Mouse (Mus musculus): ENCODE results near the gene Ryk. TPM values are rescaled to one million over a fixed set of nuclear protein-coding genes. Genes with fewer than 3 reads are reported as not detected.

The Ryk gene
- 4.6 and 7.1 TPM in 2 replicates for polyA plus RNA-seq (2015; fragmentation: Nextera tagmentation; extraction: Ambion mirVana)

DNA sequence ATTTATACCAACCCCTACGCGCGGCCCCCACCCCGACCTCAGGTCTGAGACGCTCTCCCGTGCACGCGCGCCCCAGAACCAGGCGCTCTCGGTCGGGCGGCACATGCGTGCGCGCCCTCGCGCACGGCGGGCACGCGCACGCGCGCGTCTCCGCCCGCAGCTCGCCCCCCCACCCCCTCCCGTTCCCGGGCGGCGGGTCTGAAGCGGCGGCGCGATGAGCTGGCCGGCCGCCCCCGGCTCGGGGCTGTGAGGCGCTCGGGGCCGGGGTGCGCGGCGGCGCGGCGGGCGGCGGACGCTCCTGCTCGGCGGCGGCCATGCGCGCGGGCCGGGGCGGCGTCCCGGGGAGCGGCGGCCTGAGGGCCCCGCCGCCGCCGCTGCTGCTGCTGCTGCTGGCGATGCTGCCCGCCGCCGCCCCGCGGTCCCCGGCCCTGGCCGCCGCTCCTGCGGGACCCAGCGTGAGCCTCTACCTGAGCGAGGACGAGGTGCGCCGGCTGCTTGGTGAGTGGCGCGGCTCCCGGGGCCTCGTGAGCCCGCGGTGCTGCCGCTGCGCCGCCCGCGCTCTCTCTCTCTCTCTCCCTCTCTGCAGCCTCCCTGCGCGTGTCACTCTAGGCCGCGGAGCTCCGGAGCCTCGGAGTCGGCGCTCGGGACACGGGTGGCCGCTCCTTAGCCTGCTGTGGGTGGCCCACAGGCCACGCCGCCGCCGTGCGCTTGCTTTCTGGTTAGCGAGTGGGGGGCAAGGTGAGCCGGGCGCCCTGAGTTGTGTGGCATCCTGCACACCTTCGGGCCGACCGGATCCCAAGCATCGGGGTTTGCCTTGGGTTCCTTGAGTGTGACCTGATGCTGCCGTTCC, at the start of gene Ryk:
TSS of gene Ryk (plus strand) at position 176 of the 850 bp plus-strand sequence.
- DNase-seq (ENCODE audit: low spot score): peak; percentile 28

DNA sequence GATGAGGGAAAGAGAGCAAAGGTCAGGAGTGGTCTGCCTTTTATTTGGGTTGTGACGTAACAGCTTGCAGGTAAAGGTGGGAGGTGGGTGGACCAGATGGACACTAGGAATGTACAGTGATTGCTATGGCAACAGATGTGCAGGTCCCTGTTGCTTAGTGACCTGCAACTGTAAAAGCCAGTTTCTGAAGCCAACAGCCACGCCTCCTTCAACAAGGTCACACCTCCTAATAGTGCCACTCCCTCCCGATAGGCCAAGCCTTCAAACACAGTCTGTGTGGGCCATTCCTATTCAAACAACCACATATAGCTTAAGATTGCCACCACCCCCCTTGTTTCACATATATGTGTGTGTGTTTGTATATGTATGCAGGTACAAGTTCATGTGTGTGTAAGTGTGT, 45.2 kb upstream of the Ryk start:
- DNase-seq (ENCODE audit: low spot score): no peak

DNA sequence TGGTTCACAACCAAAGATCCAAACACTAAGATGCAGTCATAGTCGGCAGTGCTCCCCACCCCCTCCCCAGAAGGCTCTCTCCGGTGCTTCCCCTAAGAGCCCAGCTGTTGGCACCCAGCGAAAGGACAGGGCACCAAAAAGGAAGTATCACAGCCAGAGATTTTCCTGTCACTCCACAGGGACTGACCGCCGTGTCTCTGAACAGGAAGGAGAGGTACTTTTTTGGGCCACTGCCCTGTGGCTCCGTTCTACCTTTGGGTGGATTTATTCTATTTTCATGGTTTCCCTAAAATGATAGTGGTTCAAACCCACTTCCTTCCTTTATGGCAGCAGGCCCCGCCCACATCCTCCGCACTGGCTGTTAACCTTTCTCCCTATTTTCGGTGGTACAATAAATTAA, 42.9 kb upstream of the Ryk start:
- peak; percentile 13 for DNase-seq (ENCODE audit: low spot score)

DNA sequence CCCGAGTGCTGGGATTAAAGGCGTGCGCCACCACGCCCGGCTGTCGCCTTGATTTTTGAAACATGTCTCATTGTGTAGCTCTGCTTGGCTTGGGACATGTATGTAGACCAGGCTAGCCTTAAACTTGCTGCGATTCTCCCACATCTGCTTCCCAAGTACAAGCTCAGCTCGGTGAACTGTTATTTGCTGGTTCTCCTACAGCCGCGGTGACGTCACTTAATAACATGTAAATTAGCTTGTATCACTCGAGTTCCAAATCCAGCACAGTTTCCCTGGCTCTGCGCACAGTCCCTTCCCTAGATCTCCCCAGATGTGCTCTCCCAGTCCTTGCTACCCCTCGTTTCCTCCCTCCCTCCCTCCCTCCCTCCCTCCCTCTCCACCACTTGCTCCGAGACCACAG, 41.9 kb upstream of the Ryk start:
- no peak for DNase-seq (ENCODE audit: low spot score)

DNA sequence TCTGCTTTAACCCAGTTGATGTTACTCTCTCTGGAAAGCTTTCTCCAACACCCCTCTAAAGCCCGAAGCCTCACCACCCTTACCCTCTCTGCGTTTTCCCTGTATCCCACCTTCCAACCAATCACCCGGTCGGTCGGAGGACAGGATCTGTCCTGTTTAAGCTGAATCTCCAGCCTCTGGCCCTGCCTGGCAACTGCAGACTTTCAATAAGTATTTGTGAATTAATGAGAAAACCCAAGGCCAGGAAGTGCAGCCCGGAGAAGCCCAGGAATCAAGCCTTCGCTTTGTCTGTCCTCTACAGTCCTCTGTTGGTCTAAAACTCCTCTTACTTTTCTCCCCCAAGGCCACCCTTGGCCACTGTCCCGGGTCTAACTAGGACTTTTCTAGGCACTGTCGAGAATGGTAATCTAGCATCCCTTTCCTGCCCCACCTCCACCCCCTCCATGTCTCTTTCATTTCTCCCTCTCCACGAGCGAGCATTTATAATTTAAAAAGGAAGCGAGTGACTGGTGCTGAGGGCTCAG, 41.4 kb upstream of the Ryk start:
- DNase-seq (ENCODE audit: low spot score): no peak

DNA sequence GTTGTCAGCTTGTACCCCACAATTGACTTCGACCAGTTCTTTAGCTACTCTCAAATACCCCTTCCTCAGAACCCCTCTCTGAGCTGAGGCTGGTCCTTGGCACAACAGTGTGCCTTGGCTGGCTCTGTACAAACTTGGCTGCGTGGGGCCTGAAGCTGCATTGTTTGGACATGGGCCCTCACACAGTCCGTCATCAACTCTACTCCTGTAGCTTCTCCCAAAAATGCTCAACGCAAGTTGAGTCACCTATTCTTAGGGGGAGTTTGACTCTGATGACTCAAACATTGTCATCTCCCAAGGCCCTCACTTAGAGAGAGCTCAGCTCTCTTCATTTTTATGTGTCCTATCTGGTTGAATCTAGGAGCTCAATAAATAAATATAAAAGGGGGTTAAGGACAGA, 36.3 kb upstream of the Ryk start:
- no peak for DNase-seq (ENCODE audit: low spot score)

DNA sequence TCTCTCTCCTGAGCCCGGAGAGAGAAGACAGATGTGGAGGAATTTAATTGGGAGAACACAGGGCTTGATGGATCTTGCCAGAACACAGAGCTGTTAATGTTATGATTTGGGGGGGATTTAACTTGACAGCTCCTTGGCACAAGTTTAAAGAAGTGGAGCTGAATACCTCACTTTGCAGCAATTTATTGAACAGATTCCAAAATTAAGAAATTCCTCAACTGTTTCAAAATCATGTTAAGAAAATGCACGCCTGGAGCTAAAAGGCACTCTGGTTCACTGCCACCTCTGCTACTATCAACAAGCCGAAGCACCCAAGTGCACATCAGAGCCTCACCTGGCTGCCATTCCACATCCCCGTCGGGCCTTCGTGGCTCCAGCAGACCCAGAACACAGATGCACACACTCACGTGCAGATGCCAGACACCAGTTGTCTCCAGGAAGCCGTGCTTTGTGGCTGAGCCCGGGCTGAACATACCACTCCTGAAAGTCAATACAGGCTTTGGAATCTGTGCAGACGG, 28.6 kb upstream of the Ryk start:
- no peak for DNase-seq (ENCODE audit: low spot score)

DNA sequence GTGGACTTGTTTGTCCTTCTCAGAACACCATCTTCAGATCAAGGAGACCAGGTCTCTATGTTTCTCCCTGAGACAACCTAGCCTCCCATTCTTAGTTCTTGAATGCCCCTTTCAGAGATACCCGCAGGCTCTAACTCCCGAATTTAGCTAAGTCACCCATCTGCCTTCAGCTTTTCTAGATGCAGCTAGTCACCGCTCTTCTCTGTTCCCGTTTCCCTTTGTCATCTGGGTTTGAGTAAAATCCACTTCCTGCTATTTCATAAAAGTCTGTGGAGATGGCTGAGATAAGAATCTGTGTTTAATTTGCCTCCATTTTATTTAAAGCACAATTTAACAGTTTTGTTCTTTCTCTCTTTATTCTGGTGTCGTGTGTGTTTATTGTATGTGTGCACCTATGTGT, 23.5 kb upstream of the Ryk start:
- DNase-seq (ENCODE audit: low spot score): no peak

DNA sequence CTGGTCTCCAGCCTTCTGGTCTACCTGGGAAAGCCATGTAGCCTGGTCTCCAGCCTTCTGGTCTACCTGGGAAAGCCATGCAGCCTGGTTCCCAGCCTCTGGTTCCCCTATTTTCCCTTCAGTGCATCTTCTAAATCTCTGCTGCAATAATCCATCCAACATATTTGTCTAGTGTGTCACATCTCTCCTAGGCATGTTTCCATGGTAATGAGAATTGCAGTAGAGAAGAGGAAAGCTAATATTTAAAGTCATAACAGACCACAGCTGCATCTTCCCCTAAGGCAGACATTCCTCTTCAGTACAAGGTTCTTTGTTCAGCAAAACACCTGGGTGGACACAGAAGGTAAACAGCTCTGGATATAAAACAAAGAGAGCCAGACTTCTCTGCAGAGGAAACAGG, 16.5 kb upstream of the Ryk start:
- DNase-seq (ENCODE audit: low spot score): no peak

DNA sequence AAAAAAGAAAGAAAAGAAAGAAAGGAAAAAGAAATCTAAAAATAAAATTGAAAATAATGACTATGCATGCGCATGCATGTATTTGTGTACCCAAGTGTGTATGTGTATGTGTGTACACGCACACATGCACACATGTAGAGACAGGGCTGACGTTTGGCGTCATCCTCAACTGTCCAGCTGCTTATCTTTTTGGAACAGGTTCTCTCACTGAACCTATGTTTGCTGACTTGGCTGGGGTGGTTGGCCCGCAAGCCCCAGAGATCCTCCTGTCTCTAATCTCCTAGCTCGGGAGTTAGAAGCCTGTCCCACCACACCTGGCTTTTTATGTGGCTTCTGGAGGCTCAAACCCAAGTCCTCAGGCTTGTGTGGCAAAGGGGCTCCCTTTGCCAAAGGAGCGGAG, 6.1 kb upstream of the Ryk start:
- DNase-seq (ENCODE audit: low spot score): no peak

DNA sequence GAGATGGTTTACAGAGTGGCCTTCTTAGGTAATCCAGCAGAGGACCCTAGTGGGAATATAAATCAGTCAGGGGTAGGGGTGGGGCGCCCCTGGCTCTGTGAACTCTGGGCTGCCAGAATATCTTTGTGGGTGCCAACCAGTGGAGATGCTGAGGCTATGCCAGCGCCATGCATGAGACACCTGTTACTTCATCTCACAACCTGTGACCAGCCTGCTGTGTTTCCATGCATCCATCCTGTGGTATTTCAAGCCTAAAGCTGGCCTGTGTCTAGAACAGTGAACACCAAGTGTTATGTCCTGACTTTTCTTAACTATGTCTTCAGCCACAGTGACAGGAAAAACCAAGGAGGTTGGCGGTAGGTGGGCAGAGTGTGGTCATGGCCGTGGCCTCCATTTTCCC, 3.2 kb upstream of the Ryk start:
- DNase-seq (ENCODE audit: low spot score): no peak

DNA sequence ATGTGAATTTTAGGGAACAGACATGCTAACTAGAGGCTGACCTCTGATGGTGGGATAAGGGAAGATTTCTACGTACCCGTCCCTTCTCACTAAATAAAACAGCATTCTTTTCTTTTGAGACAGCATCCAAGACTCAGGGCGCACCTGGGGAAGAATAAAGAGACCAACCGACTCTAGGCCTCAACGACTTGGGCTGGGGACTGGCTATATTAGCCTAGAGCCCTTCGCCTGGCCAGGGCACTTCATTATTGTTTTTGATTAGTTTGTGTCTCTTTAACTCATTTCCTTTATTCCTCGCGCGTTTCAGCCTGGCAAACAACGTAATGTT, 339 bp upstream of the Ryk start:
- no peak for DNase-seq (ENCODE audit: low spot score)

DNA sequence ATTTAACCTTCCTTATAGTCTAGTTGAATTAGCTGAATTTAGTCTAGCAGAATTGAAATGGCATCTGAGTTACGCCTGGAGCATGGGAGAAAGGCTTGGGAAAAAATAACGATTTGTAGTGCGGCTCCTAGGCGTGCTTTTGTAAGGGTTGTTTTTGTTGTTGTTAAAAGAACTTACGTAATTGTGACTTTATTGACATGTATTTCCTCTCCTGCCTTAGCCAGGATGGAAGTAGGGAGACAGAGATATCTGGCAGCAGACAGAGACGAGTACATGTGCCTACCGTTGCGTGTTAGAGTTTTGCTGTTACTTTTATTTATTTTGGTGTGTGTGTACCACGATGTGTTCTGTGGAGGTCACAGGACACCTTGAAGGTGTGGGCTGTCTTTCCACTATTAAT, 1.6 kb downstream of the Ryk start:
- DNase-seq (ENCODE audit: low spot score): no peak

DNA sequence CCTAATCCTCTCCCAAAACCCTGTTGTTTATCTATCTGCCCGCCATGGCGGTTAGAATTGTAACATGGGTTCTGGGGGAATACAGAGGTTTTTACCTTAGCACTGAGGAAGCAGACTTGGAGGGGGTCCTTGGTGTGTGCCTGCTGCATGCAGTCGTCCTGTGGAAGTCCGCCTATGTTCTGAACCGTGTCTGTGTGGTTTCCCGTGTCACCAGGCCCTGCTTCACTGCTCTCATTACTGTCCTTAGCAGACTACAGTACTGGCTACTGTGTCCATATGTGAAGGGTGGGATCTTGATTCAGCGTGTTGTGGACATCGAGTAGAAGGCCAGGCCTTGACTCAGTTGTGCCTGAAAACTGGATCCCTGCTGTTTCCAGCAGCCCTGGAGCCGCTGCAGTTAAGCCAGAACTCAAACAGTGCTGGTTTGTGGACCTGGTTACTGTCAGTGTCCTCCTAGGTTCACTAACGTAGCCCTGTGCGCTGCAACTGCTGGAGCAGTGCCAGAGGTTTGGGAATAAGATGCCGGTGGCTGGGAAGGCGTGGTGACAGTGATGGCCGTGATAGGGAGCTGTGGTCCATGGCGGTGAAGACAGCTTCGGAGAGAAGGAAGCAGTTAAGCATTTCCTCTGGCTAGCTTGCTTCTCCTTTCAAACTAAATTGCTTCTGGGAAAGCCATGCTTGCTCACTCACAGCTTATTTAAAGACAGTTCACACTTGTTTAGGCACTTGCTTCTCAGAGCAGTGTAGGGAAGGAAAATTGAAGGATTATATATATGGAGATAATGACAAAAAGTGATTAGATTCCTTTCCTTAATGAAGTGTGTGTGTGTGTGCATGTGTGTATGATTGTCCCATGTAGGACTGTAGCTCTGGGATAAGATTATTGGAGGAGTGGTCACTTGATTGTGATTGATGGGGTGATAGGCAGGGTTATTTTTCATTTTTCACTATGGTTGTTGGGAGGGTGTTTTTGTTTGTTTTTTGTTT, 6.4 kb downstream of the Ryk start:
- no peak for DNase-seq (ENCODE audit: low spot score)

DNA sequence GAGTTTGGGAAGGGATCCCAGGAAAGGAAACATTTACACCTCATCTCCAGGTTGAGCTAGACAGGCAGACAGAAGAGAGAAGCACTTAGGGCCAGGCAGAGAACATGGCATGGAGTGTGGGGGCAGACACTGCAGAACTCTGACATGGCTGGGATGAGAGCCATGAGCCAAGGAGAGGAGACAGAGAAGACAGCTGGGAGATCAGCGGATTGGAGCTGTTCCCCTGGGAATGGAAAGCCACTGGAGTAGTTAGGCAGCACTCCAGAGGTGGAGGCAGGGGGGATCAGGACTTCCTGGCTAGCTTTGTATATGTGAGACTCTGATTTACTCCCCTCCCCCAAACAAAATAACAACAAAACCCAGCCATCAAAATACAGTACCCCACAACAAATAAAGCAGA, 7.1 kb downstream of the Ryk start:
- DNase-seq (ENCODE audit: low spot score): no peak

DNA sequence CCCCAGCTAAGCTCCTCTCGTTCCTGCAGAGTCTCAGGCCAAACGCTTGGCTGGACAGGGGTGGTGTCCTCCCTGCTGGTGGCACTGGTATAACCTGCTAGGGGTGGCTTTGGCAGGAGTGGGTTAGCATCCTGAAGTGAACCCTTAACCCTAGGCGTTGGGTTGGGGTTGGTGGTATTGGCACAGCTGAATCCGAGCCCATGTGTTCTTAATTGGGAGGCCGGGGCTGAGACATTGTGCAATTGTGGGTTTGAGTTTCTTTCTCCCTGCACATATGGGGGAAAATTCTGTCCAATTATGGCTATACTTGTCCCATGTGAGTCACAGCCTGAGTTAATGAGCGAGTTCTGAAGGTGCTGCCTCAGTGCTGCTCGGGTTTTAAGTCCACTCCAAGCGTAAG, 7.8 kb downstream of the Ryk start:
- DNase-seq (ENCODE audit: low spot score): no peak

DNA sequence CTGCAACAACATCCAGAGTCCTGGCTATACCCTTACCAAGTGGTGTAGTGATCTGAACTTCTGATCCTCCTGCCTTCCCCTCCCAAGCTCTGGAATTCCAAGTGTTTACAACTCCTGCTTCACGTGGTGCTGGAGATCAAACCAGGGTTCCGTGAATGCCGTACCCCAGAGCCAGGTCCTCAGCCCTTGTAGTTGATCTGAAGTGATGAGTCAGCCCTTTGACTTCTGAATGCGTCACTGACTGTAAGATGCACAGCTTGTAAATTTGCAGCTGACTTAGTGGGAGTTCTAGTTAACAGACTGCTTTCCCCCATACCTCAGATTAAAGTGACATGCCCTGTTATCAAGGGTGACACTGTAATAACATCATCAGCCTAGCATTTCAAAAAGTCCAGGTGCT, 8.9 kb downstream of the Ryk start:
- no peak for DNase-seq (ENCODE audit: low spot score)

DNA sequence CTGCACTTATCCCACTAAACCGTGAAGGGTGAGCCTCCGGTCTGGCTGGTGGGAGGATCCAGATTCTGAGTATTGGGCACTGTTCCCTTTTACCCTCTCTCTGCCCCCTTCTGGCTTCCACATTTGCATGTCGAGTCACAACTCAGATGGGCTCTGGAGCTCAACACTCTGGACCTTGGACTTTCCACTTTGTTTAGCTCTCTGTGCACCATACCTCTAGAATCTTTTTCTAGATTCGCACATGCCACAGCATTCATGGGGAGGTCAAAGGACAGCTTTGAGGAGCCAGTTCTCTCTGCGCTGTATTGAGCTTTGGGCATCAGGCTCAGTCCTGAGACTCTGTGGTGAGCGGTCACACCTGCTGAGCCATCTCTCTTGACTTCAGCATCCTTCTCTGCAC, 11.1 kb downstream of the Ryk start:
- DNase-seq (ENCODE audit: low spot score): no peak

DNA sequence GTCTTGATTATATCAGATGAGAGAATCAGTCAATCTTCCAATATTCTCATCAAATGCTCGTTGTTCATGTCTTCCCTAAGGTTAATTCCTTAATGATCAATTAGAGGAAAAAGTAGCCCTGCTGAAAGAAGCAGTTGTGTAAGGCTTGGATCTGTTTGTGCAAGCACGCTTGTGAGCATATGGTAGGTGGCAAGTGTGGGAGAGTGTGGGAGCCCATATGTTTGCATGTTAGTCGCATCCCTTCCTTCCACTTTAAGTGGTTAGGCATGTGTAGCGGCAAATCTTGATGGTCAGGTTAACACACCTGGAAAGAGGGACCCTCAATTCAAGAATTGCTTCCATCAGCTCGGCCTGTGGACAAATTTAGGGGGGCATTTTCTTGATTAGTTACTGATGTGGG, 11.6 kb downstream of the Ryk start:
- no peak for DNase-seq (ENCODE audit: low spot score)

DNA sequence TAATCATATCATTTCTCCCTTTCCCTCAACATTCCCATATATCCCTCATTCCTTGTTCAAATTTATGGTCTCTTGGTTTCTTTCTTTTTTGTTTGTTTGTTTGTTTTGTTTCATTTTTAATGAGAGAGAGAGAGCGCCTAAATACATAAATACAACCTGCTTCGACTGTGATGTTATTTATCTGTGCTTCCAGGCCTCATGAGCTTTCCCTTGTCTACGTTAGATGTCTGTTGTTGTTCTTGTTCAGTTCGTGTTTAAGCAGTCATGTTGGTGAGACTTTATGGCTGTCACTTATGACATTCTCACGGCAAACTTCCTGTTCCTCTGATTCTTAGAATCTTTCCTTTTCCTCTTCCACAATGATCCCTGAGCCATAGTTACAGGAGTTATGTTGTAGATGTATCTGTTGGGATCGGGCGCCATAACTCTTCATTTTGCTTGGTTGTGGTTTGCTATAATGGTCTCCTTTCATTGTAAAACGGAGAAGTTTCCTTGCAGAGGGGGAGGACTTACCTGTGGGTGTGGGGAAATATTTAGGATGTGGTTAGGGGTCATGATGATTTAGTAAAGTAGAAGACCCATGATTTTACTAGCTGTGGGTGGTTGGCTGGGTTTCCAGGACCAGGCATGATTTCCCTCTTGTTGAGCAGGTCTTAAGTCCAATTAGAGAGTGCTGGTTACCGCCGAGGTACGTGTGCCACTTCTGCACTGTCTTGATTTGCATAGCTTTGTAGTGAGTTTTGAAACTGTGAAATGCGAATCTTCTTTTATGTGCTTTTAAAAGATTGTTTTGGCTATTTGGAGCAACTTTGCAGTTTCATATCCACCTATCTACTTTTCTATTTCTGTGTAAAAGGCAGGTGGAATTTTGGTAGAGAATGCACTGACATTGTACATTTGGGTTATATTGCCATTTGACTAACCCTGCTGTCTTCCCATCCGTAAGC, 17.6 kb downstream of the Ryk start:
- DNase-seq (ENCODE audit: low spot score): no peak

DNA sequence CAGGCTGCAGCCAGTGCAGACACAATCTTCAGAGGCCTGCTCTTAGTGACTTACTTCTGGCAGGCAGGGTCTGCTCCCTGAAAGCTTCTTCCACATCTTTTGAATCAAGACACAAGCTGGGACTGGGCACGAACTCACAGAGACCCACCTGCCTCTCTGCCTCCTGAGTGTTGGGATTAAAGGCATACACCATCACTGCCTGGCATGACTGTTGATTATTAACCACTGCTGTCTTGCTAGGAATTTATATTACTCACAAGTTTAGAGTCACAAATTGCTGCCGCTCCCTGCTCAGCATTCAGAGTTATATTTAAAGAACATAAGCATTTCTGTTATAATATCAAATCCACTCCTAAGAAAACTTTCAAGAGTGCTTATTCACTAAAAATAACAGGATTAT, 23.1 kb downstream of the Ryk start:
- no peak for DNase-seq (ENCODE audit: low spot score)
